Mouse (Mus musculus): ENCODE results near the gene 2010300C02Rik. TPM values are rescaled to one million over a fixed set of nuclear protein-coding genes. Genes with fewer than 3 reads are reported as not detected.
A peak's percentile ranks its signal among the peaks of the same experiment; 100 is the strongest.

Gene 2010300C02Rik
- polyA plus RNA-seq, 1 experiment from 2014 or later: 6.5 TPM

DNA sequence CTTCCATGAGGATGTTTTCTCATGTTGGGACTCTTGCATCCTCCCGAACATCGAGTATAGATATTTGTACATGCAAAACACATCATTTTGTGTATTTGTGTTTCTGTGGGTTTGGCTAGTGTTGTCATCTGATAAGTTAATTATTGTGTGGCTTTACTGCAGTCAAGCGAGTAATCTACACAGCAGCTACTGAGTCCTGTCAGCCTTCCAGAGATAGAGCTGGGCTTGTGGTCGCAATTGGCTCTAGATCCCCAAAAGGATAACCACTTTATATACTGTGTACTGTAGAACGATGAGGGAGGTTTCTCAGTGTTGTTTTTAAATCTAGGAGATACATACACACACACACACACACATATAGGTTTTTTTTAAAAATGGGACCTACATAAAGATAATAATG lies 16.0 kb upstream of the 2010300C02Rik start:
- ATAC-seq (ENCODE audit: low read depth) (no peak), DNase-seq (ENCODE audit: low spot score) (no peak)
- WGBS: 83% methylated on average over 5 of the region's 5 CpGs
- no peak overlapping the region for H3K4me2 ChIP-seq (ENCODE audit: low read depth, low read length)
- H3K27ac ChIP-seq (replicated peaks; ENCODE audit: low read depth, low read length): no peak overlapping the region
- H3K4me3 ChIP-seq (ENCODE audit: low read depth, low read length): no peak overlapping the region
- H3K36me3 ChIP-seq (ENCODE audit: control insufficient read depth, insufficient read depth, low read length): no peaks in the 10 kb centered on the region
- no peak overlapping the region for H3K9ac ChIP-seq (ENCODE audit: low read depth, low read length)
- H3K9me3 ChIP-seq (ENCODE audit: control insufficient read depth, low read length): no peaks in the 10 kb centered on the region
- H3K4me1 ChIP-seq (ENCODE audit: control insufficient read depth, insufficient read depth, low read length): no peaks in the 10 kb centered on the region
- no peaks in the 10 kb centered on the region for H3K27me3 ChIP-seq (replicated peaks; ENCODE audit: control insufficient read depth, insufficient read depth, low read length)

GRCm38 (mm10) chr1:37734841-37735240 lies 15.0 kb upstream of the 2010300C02Rik start:
- Histone ChIP-seq H3K9me3 (ENCODE audit: control insufficient read depth, low read length) (no peaks in the 10 kb centered on the region), H3K36me3 (ENCODE audit: control insufficient read depth, insufficient read depth, low read length) (no peaks in the 10 kb centered on the region), H3K4me3 (ENCODE audit: low read depth, low read length) (no peak overlapping the region), H3K4me1 (ENCODE audit: control insufficient read depth, insufficient read depth, low read length) (no peaks in the 10 kb centered on the region), H3K9ac (ENCODE audit: low read depth, low read length) (no peak overlapping the region), H3K4me2 (ENCODE audit: low read depth, low read length) (no peak overlapping the region), H3K27me3 (replicated peaks; ENCODE audit: control insufficient read depth, insufficient read depth, low read length) (no peaks in the 10 kb centered on the region), H3K27ac (replicated peaks; ENCODE audit: low read depth, low read length) (no peak overlapping the region)
- no peak for DNase-seq (ENCODE audit: low spot score)
- ATAC-seq (ENCODE audit: low read depth): no peak
- WGBS: 71% methylated on average over 7 of the region's 7 CpGs

- no peak overlapping the region for H3K4me3 ChIP-seq (ENCODE audit: low read depth, low read length)
- no peaks in the 10 kb centered on the region for H3K4me1 ChIP-seq (ENCODE audit: control insufficient read depth, insufficient read depth, low read length)
- no peaks in the 10 kb centered on the region; the same call in 1 of the 2 replicates for H3K27me3 ChIP-seq (replicated peaks; ENCODE audit: control insufficient read depth, insufficient read depth, low read length)
- no peak for DNase-seq (ENCODE audit: low spot score)
- WGBS: 70% methylated on average over 8 of the region's 8 CpGs
- no peaks in the 10 kb centered on the region for H3K36me3 ChIP-seq (ENCODE audit: control insufficient read depth, insufficient read depth, low read length)
- H3K27ac ChIP-seq (replicated peaks; ENCODE audit: low read depth, low read length): no peak overlapping the region
- H3K9me3 ChIP-seq (ENCODE audit: control insufficient read depth, low read length): no peaks in the 10 kb centered on the region
- H3K4me2 ChIP-seq (ENCODE audit: low read depth, low read length): no peak overlapping the region
- ATAC-seq (ENCODE audit: low read depth): no peak
- H3K9ac ChIP-seq (ENCODE audit: low read depth, low read length): no peak overlapping the region
Measured at GRCm38 (mm10) chr1:37729353-37729752, 9.5 kb upstream of the 2010300C02Rik start.

GRCm38 (mm10) chr1:37728053-37728452 lies 8.2 kb upstream of the 2010300C02Rik start:
- H3K36me3 ChIP-seq (ENCODE audit: control insufficient read depth, insufficient read depth, low read length): no peaks in the 10 kb centered on the region
- no peak overlapping the region for H3K9ac ChIP-seq (ENCODE audit: low read depth, low read length)
- ATAC-seq (ENCODE audit: low read depth) (no peak), DNase-seq (ENCODE audit: low spot score) (peak; percentile 29)
- H3K9me3 ChIP-seq (ENCODE audit: control insufficient read depth, low read length): no peaks in the 10 kb centered on the region
- H3K4me1 ChIP-seq (ENCODE audit: control insufficient read depth, insufficient read depth, low read length): no peaks in the 10 kb centered on the region
- H3K27me3 ChIP-seq (replicated peaks; ENCODE audit: control insufficient read depth, insufficient read depth, low read length): no peaks in the 10 kb centered on the region; the same call in 1 of the 2 replicates
- H3K27ac ChIP-seq (replicated peaks; ENCODE audit: low read depth, low read length): no peak overlapping the region
- H3K4me3 ChIP-seq (ENCODE audit: low read depth, low read length): no peak overlapping the region
- WGBS: 55% methylated on average over 10 of the region's 10 CpGs
- no peak overlapping the region for H3K4me2 ChIP-seq (ENCODE audit: low read depth, low read length)

GRCm38 (mm10) chr1:37727186-37727585 lies 7.3 kb upstream of the 2010300C02Rik start:
- H3K27ac ChIP-seq (replicated peaks; ENCODE audit: low read depth, low read length): no peak overlapping the region
- no peak overlapping the region for H3K4me2 ChIP-seq (ENCODE audit: low read depth, low read length)
- no peaks in the 10 kb centered on the region for H3K9me3 ChIP-seq (ENCODE audit: control insufficient read depth, low read length)
- no peak overlapping the region for H3K9ac ChIP-seq (ENCODE audit: low read depth, low read length)
- no peak overlapping the region for H3K4me3 ChIP-seq (ENCODE audit: low read depth, low read length)
- DNase-seq (ENCODE audit: low spot score) (no peak), ATAC-seq (ENCODE audit: low read depth) (no peak)
- no peaks in the 10 kb centered on the region; the same call in 1 of the 2 replicates for H3K27me3 ChIP-seq (replicated peaks; ENCODE audit: control insufficient read depth, insufficient read depth, low read length)
- no peaks in the 10 kb centered on the region for H3K4me1 ChIP-seq (ENCODE audit: control insufficient read depth, insufficient read depth, low read length)
- WGBS: 88% methylated on average over 7 of the region's 8 CpGs
- no peaks in the 10 kb centered on the region for H3K36me3 ChIP-seq (ENCODE audit: control insufficient read depth, insufficient read depth, low read length)

- no peak overlapping the region for H3K27ac ChIP-seq (replicated peaks; ENCODE audit: low read depth, low read length)
- H3K9ac ChIP-seq (ENCODE audit: low read depth, low read length): no peak overlapping the region
- no peaks in the 10 kb centered on the region for H3K36me3 ChIP-seq (ENCODE audit: control insufficient read depth, insufficient read depth, low read length)
- no peaks in the 10 kb centered on the region; the same call in none of the 2 replicates for H3K27me3 ChIP-seq (replicated peaks; ENCODE audit: control insufficient read depth, insufficient read depth, low read length)
- WGBS: 70% methylated on average over 8 of the region's 8 CpGs
- H3K4me3 ChIP-seq (ENCODE audit: low read depth, low read length): no peak overlapping the region
- DNase-seq (ENCODE audit: low spot score): no peak
- H3K9me3 ChIP-seq (ENCODE audit: control insufficient read depth, low read length): no peaks in the 10 kb centered on the region
- H3K4me1 ChIP-seq (ENCODE audit: control insufficient read depth, insufficient read depth, low read length): no peaks in the 10 kb centered on the region
- no peak for ATAC-seq (ENCODE audit: low read depth)
- H3K4me2 ChIP-seq (ENCODE audit: low read depth, low read length): no peak overlapping the region
Measured at GRCm38 (mm10) chr1:37726426-37726825, 6.5 kb upstream of the 2010300C02Rik start.

GRCm38 (mm10) chr1:37725880-37726279 lies 6.0 kb upstream of the 2010300C02Rik start:
- ATAC-seq (ENCODE audit: low read depth) (no peak), DNase-seq (ENCODE audit: low spot score) (peak; percentile 6)
- H3K4me1 ChIP-seq (ENCODE audit: control insufficient read depth, insufficient read depth, low read length): no peaks in the 10 kb centered on the region
- no peak overlapping the region for H3K27ac ChIP-seq (replicated peaks; ENCODE audit: low read depth, low read length)
- H3K4me2 ChIP-seq (ENCODE audit: low read depth, low read length): no peak overlapping the region
- WGBS: 64% methylated on average over 12 of the region's 12 CpGs
- H3K27me3 ChIP-seq (replicated peaks; ENCODE audit: control insufficient read depth, insufficient read depth, low read length): peaks cover 4% of the 10 kb centered on the region
- H3K36me3 ChIP-seq (ENCODE audit: control insufficient read depth, insufficient read depth, low read length): no peaks in the 10 kb centered on the region
- H3K9ac ChIP-seq (ENCODE audit: low read depth, low read length): no peak overlapping the region
- H3K9me3 ChIP-seq (ENCODE audit: control insufficient read depth, low read length): no peaks in the 10 kb centered on the region
- H3K4me3 ChIP-seq (ENCODE audit: low read depth, low read length): no peak overlapping the region

DNA sequence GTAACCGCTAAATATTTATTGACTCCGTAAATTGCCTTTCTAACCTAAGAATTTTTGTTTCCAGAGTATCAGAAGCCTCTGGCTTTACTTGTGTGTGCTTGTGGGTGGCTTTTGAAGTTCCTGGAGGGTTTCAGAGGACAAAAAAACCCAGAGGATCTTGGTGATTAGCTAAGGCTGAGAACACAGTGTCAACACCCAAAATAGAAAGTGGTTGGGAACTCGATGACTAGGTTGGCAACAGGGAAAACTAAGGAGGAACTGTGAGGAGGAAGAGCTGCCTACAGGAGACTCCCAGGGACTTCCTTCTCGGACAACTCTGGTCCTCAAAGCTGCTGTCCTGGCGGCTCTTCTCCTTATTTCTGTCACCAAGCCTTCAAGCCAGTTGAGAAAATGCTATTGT lies 1.2 kb upstream of the 2010300C02Rik start:
- H3K4me3 ChIP-seq (ENCODE audit: low read depth, low read length): no peak overlapping the region
- no peaks in the 10 kb centered on the region for H3K9me3 ChIP-seq (ENCODE audit: control insufficient read depth, low read length)
- WGBS: 68% methylated on average over 5 of the region's 5 CpGs
- H3K36me3 ChIP-seq (ENCODE audit: control insufficient read depth, insufficient read depth, low read length): no peaks in the 10 kb centered on the region
- no peak for DNase-seq (ENCODE audit: low spot score)
- H3K9ac ChIP-seq (ENCODE audit: low read depth, low read length): no peak overlapping the region
- no peak overlapping the region for H3K4me2 ChIP-seq (ENCODE audit: low read depth, low read length)
- no peak overlapping the region for H3K27ac ChIP-seq (replicated peaks; ENCODE audit: low read depth, low read length)
- no peak for ATAC-seq (ENCODE audit: low read depth)
- H3K27me3 ChIP-seq (replicated peaks; ENCODE audit: control insufficient read depth, insufficient read depth, low read length): peaks cover 13% of the 10 kb centered on the region
- no peaks in the 10 kb centered on the region for H3K4me1 ChIP-seq (ENCODE audit: control insufficient read depth, insufficient read depth, low read length)

DNA sequence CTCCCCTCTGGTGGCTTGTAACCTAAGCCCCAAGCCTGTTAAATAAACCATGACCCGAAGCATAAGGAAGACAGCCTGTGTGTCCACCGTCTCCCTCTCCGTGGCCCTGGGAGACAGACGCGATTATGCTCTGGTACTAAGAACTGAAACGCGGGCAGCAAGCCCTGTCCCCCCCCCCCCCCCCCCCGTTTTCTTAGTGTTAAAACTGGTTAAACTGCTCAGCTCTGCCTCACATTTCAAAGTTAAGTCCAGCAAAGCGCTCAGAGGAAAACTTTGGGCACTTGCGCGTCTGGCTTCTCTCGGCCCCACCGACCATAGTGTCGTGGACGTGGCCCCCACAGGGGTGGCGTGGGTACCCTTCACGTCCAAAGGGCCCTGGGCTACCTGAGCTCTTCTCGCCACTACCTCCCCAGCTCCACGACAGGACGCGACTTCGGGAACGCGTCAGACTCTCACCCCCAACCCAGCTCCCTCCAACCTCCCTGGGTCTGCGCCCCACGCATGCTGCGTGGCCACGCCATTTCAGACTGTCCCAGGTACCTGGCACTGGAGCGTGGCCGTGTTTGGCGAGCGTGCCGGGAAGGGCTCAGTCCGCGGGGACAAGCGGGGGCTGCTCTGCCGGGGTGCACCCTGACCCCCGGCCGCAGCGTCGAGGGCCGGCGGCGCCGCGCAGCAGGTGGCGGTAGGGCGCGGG lies 708 bp downstream of the 2010300C02Rik start:
- Histone ChIP-seq H3K36me3 (ENCODE audit: control insufficient read depth, insufficient read depth, low read length) (no peaks in the 10 kb centered on the region), H3K4me2 (ENCODE audit: low read depth, low read length) (peak overlapping the region; percentile 97), H3K27me3 (replicated peaks; ENCODE audit: control insufficient read depth, insufficient read depth, low read length) (peaks cover 13% of the 10 kb centered on the region), H3K27ac (replicated peaks; ENCODE audit: low read depth, low read length) (no peak overlapping the region), H3K4me3 (ENCODE audit: low read depth, low read length) (peak overlapping the region; percentile 65), H3K4me1 (ENCODE audit: control insufficient read depth, insufficient read depth, low read length) (no peaks in the 10 kb centered on the region), H3K9ac (ENCODE audit: low read depth, low read length) (peak overlapping the region; percentile 68), H3K9me3 (ENCODE audit: control insufficient read depth, low read length) (no peaks in the 10 kb centered on the region)
- ATAC-seq (ENCODE audit: low read depth): peak; percentile 54
- DNase-seq (ENCODE audit: low spot score): no peak
- WGBS: 3% methylated on average over 29 of the region's 49 CpGs
